Mouse (Mus musculus): ENCODE data around the gene 2310061N02Rik. TPM values are rescaled to one million over a fixed set of nuclear protein-coding genes. Genes with fewer than 3 reads are reported as not detected.
"Not testable (repeated sequence)": the region's sequence is repeated elsewhere in the genome, so short reads cannot be mapped to it uniquely, and the experiment has no call there.

2310061N02Rik gene
- polyA plus RNA-seq (2012; rRNA removed): not detected in 2 replicates

GRCm38 (mm10) chr16:88707496-88708012 is at the start of gene 2310061N02Rik:
Gene 2310061N02Rik (minus strand): TSS chr16:88707962.
- no peaks in the 10 kb centered on the region for H3K27me3 ChIP-seq (ENCODE audit: control insufficient read depth, insufficient read depth, low read length)
- no peaks in the 10 kb centered on the region for H3K36me3 ChIP-seq (ENCODE audit: control insufficient read depth, insufficient read depth, low read length)
- H3K27ac ChIP-seq (ENCODE audit: control insufficient read depth, insufficient read depth, low read depth, low read length): no peak within 1 kb of the TSS
- no peak within 1 kb of the TSS for H3K4me3 ChIP-seq (ENCODE audit: control insufficient read depth, low read depth, low read length)
- H3K4me1 ChIP-seq (ENCODE audit: control insufficient read depth, insufficient read depth, low read length): no peaks in the 10 kb centered on the region
- no peak for TF ChIP-seq POLR2A (IDR thresholded peaks at IDR 0.05; ENCODE audit: control insufficient read depth, low read depth, low read length)
- TF ChIP-seq CTCF (IDR thresholded peaks at IDR 0.05; ENCODE audit: control insufficient read depth, insufficient read depth, insufficient replicate concordance, low read depth, low read length): no peak

- H3K4me1 ChIP-seq (ENCODE audit: control insufficient read depth, insufficient read depth, low read length); H3K36me3 ChIP-seq (ENCODE audit: control insufficient read depth, insufficient read depth, low read length); H3K27me3 ChIP-seq (ENCODE audit: control insufficient read depth, insufficient read depth, low read length); H3K27ac ChIP-seq (ENCODE audit: control insufficient read depth, insufficient read depth, low read depth, low read length); H3K4me3 ChIP-seq (ENCODE audit: control insufficient read depth, low read depth, low read length): not testable (repeated sequence)
These were observed 43.8 kb upstream of the 2310061N02Rik start, which contains the start of gene Krtap13 for GRCm38 (mm10) chr16:88751535-88751934. Gene Krtap13 (minus strand): TSS chr16:88751635.

- TF ChIP-seq POLR2A (IDR thresholded peaks at IDR 0.05; ENCODE audit: control insufficient read depth, low read depth, low read length) (no peak), CTCF (IDR thresholded peaks at IDR 0.05; ENCODE audit: control insufficient read depth, insufficient read depth, insufficient replicate concordance, low read depth, low read length) (no peak)
- Histone ChIP-seq H3K27ac (ENCODE audit: control insufficient read depth, insufficient read depth, low read depth, low read length) (no peak overlapping the region), H3K36me3 (ENCODE audit: control insufficient read depth, insufficient read depth, low read length) (no peaks in the 10 kb centered on the region), H3K4me3 (ENCODE audit: control insufficient read depth, low read depth, low read length) (no peak overlapping the region), H3K27me3 (ENCODE audit: control insufficient read depth, insufficient read depth, low read length) (no peaks in the 10 kb centered on the region), H3K4me1 (ENCODE audit: control insufficient read depth, insufficient read depth, low read length) (peaks cover 2% of the 10 kb centered on the region; the same call in 1 of the 2 replicates)
These were observed 40.2 kb upstream of the 2310061N02Rik start for GRCm38 (mm10) chr16:88747943-88748342.

- Histone ChIP-seq H3K27me3 (ENCODE audit: control insufficient read depth, insufficient read depth, low read length) (no peaks in the 10 kb centered on the region), H3K36me3 (ENCODE audit: control insufficient read depth, insufficient read depth, low read length) (no peaks in the 10 kb centered on the region), H3K27ac (ENCODE audit: control insufficient read depth, insufficient read depth, low read depth, low read length) (no peak overlapping the region), H3K4me3 (ENCODE audit: control insufficient read depth, low read depth, low read length) (no peak overlapping the region), H3K4me1 (ENCODE audit: control insufficient read depth, insufficient read depth, low read length) (no peaks in the 10 kb centered on the region)
- TF ChIP-seq CTCF (IDR thresholded peaks at IDR 0.05; ENCODE audit: control insufficient read depth, insufficient read depth, insufficient replicate concordance, low read depth, low read length) (no peak), POLR2A (IDR thresholded peaks at IDR 0.05; ENCODE audit: control insufficient read depth, low read depth, low read length) (no peak)
These were observed 37.1 kb upstream of the 2310061N02Rik start for GRCm38 (mm10) chr16:88744750-88745340.

- H3K36me3 ChIP-seq (ENCODE audit: control insufficient read depth, insufficient read depth, low read length): no peaks in the 10 kb centered on the region
- TF ChIP-seq CTCF (IDR thresholded peaks at IDR 0.05; ENCODE audit: control insufficient read depth, insufficient read depth, insufficient replicate concordance, low read depth, low read length) (no peak), POLR2A (IDR thresholded peaks at IDR 0.05; ENCODE audit: control insufficient read depth, low read depth, low read length) (no peak)
- H3K27ac ChIP-seq (ENCODE audit: control insufficient read depth, insufficient read depth, low read depth, low read length): no peak overlapping the region
- no peak overlapping the region for H3K4me3 ChIP-seq (ENCODE audit: control insufficient read depth, low read depth, low read length)
- H3K27me3 ChIP-seq (ENCODE audit: control insufficient read depth, insufficient read depth, low read length): no peaks in the 10 kb centered on the region
- no peaks in the 10 kb centered on the region for H3K4me1 ChIP-seq (ENCODE audit: control insufficient read depth, insufficient read depth, low read length)
These were observed 27.6 kb upstream of the 2310061N02Rik start for GRCm38 (mm10) chr16:88735391-88735790.

- no peak within 1 kb of the TSS for H3K27ac ChIP-seq (ENCODE audit: control insufficient read depth, insufficient read depth, low read depth, low read length)
- no peaks in the 10 kb centered on the region for H3K27me3 ChIP-seq (ENCODE audit: control insufficient read depth, insufficient read depth, low read length)
- no peaks in the 10 kb centered on the region for H3K4me1 ChIP-seq (ENCODE audit: control insufficient read depth, insufficient read depth, low read length)
- no peak for TF ChIP-seq POLR2A (IDR thresholded peaks at IDR 0.05; ENCODE audit: control insufficient read depth, low read depth, low read length)
- TF ChIP-seq CTCF (IDR thresholded peaks at IDR 0.05; ENCODE audit: control insufficient read depth, insufficient read depth, insufficient replicate concordance, low read depth, low read length): no peak
- no peaks in the 10 kb centered on the region for H3K36me3 ChIP-seq (ENCODE audit: control insufficient read depth, insufficient read depth, low read length)
- H3K4me3 ChIP-seq (ENCODE audit: control insufficient read depth, low read depth, low read length): no peak within 1 kb of the TSS
These were observed 21.1 kb upstream of the 2310061N02Rik start, which contains the start of gene Krtap13-1 for GRCm38 (mm10) chr16:88728812-88729275. Gene Krtap13-1 (plus strand): TSS chr16:88728862.

GRCm38 (mm10) chr16:88720031-88720430 is 12.3 kb upstream of the 2310061N02Rik start:
- Histone ChIP-seq H3K36me3 (ENCODE audit: control insufficient read depth, insufficient read depth, low read length) (no peaks in the 10 kb centered on the region), H3K4me1 (ENCODE audit: control insufficient read depth, insufficient read depth, low read length) (no peaks in the 10 kb centered on the region), H3K27ac (ENCODE audit: control insufficient read depth, insufficient read depth, low read depth, low read length) (no peak overlapping the region), H3K4me3 (ENCODE audit: control insufficient read depth, low read depth, low read length) (no peak overlapping the region), H3K27me3 (ENCODE audit: control insufficient read depth, insufficient read depth, low read length) (no peaks in the 10 kb centered on the region)
- TF ChIP-seq POLR2A (IDR thresholded peaks at IDR 0.05; ENCODE audit: control insufficient read depth, low read depth, low read length): no peak
- TF ChIP-seq CTCF (IDR thresholded peaks at IDR 0.05; ENCODE audit: control insufficient read depth, insufficient read depth, insufficient replicate concordance, low read depth, low read length): no peak

Measured in testis, adult 2 months (tissue).